Mouse (Mus musculus): ENCODE measurements around the gene Trim47.
"Not testable (repeated sequence)": the region's sequence is repeated elsewhere in the genome, so short reads cannot be mapped to it uniquely, and the experiment has no call there.

Gene Trim47

DNA sequence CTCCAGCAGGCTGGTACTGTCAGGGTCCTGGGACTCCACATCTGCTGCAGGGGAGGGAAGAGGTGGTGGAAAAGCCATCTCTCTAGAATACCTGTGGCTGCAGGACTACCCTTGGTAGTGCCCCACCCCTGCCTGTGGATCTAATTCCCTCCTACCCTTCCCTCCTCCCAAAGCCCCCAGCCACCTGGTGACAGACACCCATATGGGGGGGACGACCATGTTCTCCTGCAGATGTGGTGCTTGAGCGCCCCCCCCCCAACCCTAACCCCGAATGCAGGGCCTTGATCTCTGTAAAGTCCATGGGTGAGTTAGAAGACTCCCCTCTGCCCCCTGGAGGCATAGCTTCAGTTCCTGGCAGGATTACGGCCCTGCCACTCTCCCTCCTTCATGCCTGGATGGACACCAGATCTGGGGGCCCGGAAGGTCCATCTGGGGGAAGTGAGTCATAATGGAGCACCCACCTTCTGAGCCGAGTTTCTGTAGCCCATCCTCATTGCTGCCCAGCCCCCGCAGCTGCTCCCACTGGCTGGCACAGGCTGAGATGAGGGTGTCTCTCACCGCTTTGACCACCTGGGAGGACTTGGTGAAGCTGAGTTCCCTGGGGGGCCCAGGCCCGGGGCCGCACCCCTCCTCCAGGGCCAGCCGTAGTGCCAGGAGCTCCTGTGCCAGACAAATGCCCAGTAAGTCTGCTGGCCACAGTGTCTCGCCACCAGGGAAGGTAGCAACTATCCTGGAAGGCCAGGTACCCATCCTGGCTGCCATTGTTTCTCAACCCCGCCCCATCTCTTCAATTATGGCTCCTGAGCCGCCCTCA lies 19.8 kb downstream of the Trim47 start:
- DNase-seq = no peak

DNA sequence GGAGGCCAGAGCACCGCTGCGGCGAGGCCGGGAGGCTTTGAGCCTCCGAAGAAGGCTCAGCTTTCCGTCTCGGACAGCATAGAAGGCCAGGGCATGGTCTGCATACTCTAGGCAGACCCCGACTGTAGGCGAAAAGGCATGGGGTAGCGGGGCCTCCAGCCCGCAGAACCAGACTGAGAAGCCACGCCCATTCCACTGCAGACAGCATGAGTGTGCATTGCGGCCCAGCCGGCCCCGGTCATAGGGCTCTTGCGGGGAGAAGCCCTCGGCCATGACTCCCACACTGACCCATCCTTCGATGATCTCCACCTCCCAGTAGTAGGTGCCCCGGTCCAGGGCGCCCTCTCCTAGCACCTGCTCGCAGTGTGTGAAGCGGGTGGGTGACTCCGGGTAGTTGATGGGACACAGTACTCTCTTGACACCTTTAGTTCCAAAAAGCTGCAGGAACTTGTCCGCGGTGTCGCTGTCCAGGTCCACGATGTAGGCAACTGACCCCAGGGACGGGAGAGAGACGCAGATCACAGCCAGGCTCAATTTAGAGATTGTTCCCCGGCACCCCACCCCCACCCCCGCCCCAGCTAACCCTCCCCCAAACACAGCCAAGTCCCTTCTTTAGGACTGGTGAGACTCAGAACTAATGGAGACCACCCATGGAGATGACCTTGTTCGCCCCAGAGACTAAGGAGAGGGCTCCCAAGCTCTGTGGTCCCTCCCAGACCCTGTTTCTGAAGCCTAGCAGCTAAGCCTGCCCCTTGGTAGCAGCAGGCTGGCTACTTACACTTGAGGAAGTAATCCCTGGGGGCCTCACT lies 20.7 kb downstream of the Trim47 start:
- no peak for DNase-seq

GRCm38 (mm10) chr11:116105065-116105464 lies 21.9 kb downstream of the Trim47 start:
- no peak for DNase-seq

DNA sequence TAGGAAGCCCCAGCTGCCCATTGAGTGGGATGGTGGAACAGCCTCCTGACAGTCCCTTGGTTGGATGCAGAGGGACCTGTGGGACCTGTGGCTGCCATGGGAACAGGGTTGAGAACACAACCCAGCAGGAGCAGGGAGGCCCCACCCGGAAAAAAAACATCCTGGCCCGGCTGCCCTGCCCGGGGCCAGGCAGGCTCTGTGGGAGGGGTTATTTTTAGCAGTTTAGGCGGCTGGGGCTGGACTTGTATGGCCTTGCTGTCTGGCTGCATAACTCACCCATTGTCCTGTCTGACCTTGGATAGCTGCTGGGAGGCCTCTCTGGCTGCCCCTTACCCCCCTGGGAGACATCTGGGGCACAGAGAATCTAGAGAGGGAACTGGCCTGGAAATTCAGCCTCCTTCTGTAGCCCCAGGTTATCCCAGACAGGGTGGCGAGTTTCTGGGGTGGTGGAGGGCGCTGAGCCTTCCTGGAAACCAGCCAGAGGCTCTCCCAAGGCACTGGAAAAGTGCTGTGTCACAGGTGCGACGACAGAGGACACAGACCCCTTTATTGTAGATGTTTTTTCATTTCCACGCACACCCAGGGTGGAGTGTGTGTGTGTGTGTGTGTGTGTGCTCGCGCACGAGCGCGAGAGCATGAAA lies 22.9 kb downstream of the Trim47 start:
- DNase-seq = no peak

DNA sequence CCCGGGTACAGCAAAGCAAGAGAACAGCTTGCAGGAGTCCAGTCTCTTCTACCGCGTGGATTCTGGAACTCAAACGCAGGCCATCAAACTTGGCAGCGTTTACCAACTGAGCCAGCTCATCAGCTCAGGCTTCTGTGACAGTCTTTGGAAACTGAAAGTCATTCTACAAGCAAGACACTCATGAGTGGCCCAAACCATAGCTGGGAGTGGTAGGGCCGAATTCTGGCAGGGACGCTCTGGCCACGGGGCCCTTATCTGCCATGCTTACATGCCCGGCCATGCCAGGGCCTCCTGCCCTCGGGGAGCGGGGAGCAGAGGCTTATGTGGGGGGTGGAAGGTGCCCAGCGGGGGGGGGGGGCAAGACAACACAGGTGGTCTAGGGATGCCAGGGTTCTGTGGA lies 23.4 kb downstream of the Trim47 start:
- DNase-seq = no peak

GRCm38 (mm10) chr11:116102472-116102871 lies 24.5 kb downstream of the Trim47 start:
- DNase-seq = no peak

DNA sequence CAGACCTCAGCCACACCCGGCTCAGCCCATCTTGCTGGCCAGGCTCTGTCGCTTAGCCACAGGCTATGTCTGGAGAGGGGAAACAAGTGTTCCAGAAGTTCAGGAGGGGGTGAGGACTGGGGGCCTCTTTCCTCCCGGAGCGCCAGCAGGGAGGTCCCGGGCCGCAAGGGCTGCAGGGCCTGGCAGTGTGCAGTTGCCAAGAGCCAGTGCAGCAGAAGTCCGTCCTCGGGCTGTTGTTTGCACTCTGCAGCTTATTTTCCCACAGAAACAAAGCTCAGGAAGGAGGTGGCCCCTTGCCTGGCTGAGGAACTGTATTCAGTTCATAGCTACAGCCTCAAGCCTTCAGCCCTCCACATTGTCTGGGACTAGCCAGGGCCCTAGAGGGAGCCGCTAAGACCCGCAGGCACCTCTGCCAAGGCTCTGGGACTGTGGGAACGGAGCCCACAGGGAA lies 25.1 kb downstream of the Trim47 start:
- no peak for DNase-seq

GRCm38 (mm10) chr11:116100839-116101238 lies 26.2 kb downstream of the Trim47 start:
- no peak for DNase-seq

DNA sequence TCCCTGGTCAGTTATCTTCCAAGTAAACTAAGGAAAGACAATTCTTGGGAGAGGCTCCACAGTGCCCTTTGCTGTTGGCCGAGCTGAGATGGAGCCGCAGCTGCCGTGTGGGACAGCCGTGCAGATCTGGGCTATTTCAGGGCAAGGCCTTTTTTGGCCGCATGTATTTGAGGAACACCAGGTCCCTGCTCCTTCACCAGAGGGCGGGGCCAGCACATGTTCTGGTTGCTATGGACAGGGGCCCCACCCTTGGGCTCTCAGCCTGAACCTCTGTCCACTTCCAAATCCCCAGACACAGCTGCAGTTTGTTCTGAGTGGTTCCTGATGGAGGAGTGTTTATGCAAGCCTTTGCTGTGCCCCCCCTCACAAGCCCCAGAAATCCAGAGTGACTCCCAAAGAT lies 26.6 kb downstream of the Trim47 start:
- DNase-seq = no peak

DNA sequence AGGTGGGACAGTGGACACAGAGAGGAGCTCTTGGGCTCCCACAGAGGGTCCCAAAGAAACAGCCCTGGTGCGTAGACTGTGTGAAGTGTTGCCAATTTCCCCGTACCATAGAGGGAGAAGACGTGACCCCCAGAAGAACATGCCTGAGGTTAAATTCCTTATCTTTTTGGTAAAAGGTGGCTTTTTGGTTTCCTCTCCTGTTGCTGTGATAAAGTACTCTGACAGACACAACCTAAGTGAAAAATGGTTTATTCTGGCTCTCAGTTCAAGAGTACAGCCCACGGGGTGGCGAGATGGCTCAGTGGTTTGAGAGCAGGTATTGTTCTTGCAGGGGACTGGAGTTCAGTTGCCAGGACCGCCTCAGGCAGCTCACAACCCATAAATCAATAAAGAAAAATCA lies 27.5 kb downstream of the Trim47 start:
- no peak for DNase-seq

- DNase-seq = no peak
These were observed 28.1 kb downstream of the Trim47 start for GRCm38 (mm10) chr11:116098711-116099460.

- DNase-seq = no peak
These were observed 30.5 kb downstream of the Trim47 start for GRCm38 (mm10) chr11:116096213-116097108.

DNA sequence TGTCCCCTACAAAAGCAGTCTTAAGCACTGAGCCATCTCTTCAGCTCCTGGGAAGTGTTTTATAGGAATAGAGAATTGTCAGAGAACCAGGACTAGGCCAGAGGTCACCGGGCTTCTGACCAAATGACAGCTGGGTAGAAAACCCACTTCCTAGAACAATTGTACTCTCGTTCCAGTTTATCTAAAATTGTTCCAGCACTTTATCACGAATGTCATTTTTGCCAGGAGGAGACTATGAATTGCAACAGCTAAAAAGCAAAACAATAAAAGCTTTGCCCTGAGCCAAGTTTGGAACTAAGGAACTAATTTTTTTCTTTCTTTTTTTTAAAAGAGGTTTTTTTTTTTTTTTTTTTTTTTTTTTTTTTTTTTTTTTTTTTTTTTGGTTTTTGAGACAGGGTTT lies 31.4 kb downstream of the Trim47 start:
- DNase-seq = no peak

GRCm38 (mm10) chr11:116093771-116094565 lies 33.0 kb downstream of the Trim47 start:
- no peak for DNase-seq

DNA sequence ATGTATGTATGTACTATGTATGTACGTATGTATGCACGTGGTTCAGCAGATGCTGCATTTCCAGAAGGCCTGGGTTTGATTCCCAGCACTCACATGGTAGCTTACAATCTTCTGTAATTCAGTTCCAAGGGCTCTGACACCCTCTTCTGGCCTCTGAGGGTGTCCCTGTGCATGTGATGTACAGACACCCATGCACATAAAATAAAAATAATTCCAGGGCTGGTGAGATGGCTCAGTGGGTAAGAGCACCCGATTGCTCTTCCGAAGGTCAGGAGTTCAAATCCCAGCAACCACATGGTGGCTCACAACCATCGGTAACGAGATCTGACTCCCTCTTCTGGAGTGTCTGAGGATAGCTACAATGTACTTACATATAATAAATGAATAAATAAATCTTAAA lies 34.1 kb downstream of the Trim47 start:
- not testable (repeated sequence) for DNase-seq

DNA sequence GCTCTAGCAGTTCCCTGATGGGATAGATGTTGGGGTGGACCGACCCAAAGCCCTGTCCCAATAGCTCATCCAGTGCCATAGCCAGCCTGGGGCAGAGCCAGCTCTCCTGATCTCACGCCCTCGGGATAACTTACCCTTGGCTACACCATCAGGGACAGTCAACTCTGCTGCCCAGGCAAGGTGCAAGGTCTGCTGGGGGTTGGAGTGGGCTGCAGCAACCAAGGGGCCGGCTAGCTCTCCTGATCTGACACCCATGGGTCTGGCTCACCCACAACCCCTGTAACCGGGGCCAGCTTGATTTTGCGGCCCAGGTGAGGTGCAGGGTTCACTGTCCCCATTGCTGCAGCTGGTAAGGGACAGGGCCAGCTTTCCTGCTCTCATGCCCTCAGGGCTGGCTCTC lies 35.4 kb downstream of the Trim47 start:
- no peak for DNase-seq

DNA sequence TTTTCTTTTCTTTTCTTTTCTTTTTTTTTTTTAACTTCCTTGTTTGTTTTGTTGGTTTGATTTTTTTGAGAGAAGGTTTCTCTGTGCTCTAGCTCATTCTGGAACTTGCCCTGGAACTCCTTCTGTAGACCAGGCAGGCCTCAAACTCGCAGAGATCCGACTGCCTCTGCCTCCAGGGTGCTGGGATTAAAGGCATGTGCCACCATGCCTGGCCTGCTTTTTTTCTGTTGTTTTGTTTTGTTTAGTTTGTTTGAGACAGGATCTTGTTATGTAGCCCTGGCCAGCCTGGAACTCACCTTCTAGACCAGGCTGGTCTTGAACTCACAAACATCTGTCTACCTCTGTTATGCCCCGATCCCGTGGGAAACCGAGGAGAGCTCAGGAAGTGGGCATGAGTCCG lies 37.5 kb downstream of the Trim47 start:
- DNase-seq = no peak

GRCm38 (mm10) chr11:116088741-116089394 lies 38.1 kb downstream of the Trim47 start:
- DNase-seq = no peak

- no peak for DNase-seq
These were observed 38.8 kb downstream of the Trim47 start for GRCm38 (mm10) chr11:116088188-116088587.

Data from right cerebral cortex, postnatal 14 days (tissue).